Mouse (Mus musculus) v-Abl transformed pro-B cells (cell line): ENCODE data around the gene Iqcf1.

Source experiments
- in situ Hi-C, 2 experiments: fragments of 400-800 bp; cut with MboI; formaldehyde crosslinking; loops; one replicate each; pipeline ENCODE4 v1.15.1; 2025; ENCODE audit not compliant: unreplicated experiment in 2 of 2

Gene Iqcf1

GRCm38 (mm10) chr9:106534975-106535374 is 35.2 kb downstream of the Iqcf1 start:
- in situ Hi-C loops, result loop anchor here in 1 of 2 experiments (25.0 kb wide), 1 partner anchor 377 kb away; no protein-coding TSS in a partner anchor
